ENCODE assay signal across 13 mouse cellular contexts in the genomic region with DNA sequence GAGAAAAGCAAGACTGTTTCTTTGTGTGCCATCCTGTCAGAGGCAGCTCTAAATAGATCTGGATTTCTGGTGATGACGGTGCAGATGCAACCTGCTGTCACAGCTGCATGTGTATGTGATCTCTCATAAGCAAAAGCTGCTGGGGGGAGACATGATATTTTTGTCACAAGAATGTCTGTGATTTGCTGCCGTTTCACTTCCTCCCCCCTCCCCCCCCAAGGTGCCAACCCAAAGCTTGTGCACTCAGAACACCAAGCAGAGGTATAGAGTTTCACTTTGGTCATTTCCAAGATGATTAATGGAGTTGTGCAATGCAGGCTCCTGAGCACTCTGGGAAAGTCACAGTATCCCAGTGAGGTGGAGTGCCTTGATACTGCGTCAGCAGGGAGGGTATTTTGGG.
DNase-seq lines count a peak whose midpoint lies in the region; ATAC-seq and TF ChIP-seq lines count a peak whose summit lies in the region.
"Had no signal": no experiment of that assay in that cellular context is flagged by ENCODE, and none has a peak within 500 bp of the region (broad histone marks: within the 10 kb centered on the region; RNA-seq: fewer than 3 reads in every experiment).

No protein-coding gene starts in this region.

- H3K36me3 ChIP-seq in kidney, embryonic 15.5 days = no peaks in the 10 kb centered on the region
- H3K36me3 ChIP-seq in hindbrain, embryonic 16.5 days (ENCODE audit: control insufficient read depth, insufficient read depth, low read length) = no peaks in the 10 kb centered on the region

- no peaks in the 10 kb centered on the region for H3K9me3 ChIP-seq in kidney, embryonic 15.5 days (replicated peaks)
- H3K9me3 ChIP-seq in hindbrain, embryonic 16.5 days (ENCODE audit: control insufficient read depth, low read length) = no peaks in the 10 kb centered on the region

- peaks cover 11% of the 10 kb centered on the region for H3K4me1 ChIP-seq in kidney, embryonic 15.5 days
- H3K4me1 ChIP-seq in hindbrain, embryonic 16.5 days (ENCODE audit: control insufficient read depth, insufficient read depth, low read depth, low read length) = no peaks in the 10 kb centered on the region

- no peaks in the 10 kb centered on the region for H3K27me3 ChIP-seq in kidney, embryonic 15.5 days
- H3K27me3 ChIP-seq in Patski = no peaks in the 10 kb centered on the region
- no peaks in the 10 kb centered on the region for H3K27me3 ChIP-seq in hindbrain, embryonic 16.5 days (replicated peaks; ENCODE audit: control insufficient read depth, insufficient read depth, low read length)

- CTCF ChIA-PET in Patski (lab: Charles Lee) = interaction anchor here (0.9 to 3.5 kb wide), 5 partner anchors 11 to 72 kb away, joined by 3 to 34 read pairs (median 4); no protein-coding TSS in a partner anchor

- peak; percentile 67; the same call in 1 of the 2 replicates for ATAC-seq in kidney, embryonic 15.5 days (replicated peaks; ENCODE audit: low FRiP score)
- ATAC-seq in Patski = peak; percentile 83
- ATAC-seq in megakaryocyte, adult 5-6 weeks (ENCODE audit: poor library complexity, severe bottlenecking) = peak; percentile 20; the same call in 1 of the 2 replicates
- no peak for ATAC-seq in hindbrain, embryonic 16.5 days
- ATAC-seq: forebrain, embryonic 16.5 days; liver, postnatal 0 days had no signal

- in situ Hi-C loops in Patski (cut with MboI; ENCODE audit: low pct_unique_long_range_greater_than_20kb) = no loop called here

- TF ChIP-seq CTCF in Patski (IDR thresholded peaks at IDR 0.05) = no peak

- no peak overlapping the region for H3K9ac ChIP-seq in kidney, embryonic 15.5 days
- no peak overlapping the region for H3K9ac ChIP-seq in hindbrain, embryonic 16.5 days (ENCODE audit: low read depth, low read length)
- H3K9ac ChIP-seq: liver, postnatal 0 days had no signal

- no peak overlapping the region for H3K4me3 ChIP-seq in kidney, embryonic 15.5 days (replicated peaks)
- no peak overlapping the region for H3K4me3 ChIP-seq in hindbrain, embryonic 16.5 days (ENCODE audit: low read length)

- WGBS in kidney, embryonic 15.5 days = 38% methylated on average over 3 of the region's 3 CpGs
- 78% methylated on average over 3 of the region's 3 CpGs for WGBS in hindbrain, embryonic 16.5 days

- POLR2A ChIA-PET in Patski (lab: Charles Lee) = interaction anchor here (0.7 kb wide), 1 partner anchor 24 kb away, joined by 4 read pairs; no protein-coding TSS in a partner anchor

- no peak overlapping the region for H3K4me2 ChIP-seq in kidney, embryonic 15.5 days
- H3K4me2 ChIP-seq in hindbrain, embryonic 16.5 days (ENCODE audit: low read length) = no peak overlapping the region

- no peak overlapping the region for H3K27ac ChIP-seq in kidney, embryonic 15.5 days
- no peak overlapping the region for H3K27ac ChIP-seq in hindbrain, embryonic 16.5 days (ENCODE audit: low read depth, low read length)

- no peak for DNase-seq in kidney, adult 18-20 months
- peak; percentile 83 for DNase-seq in A20 (ENCODE audit: low read depth, low spot score)
- DNase-seq in Patski (ENCODE audit: low read depth, low spot score) = no peak
- DNase-seq in layer of hippocampus, postnatal 36 days = no peak
- DNase-seq: cerebellum, postnatal 36 days; heart, postnatal 14 days; kidney, postnatal 10 days; liver, postnatal 0 days; thymus, postnatal 14 days had no signal
